Mouse (Mus musculus) effector memory CD4-positive, alpha-beta T cell, adult 7 months (primary cell): ENCODE data around the gene Qrfp. TPM values are rescaled to one million over a fixed set of nuclear protein-coding genes. Genes with fewer than 3 reads are reported as not detected.

Experiments
- polyA plus RNA-seq: library from polyadenylated mRNA; unstranded; fragments of 100-300 nt; shearing (Covaris generic); gene quantifications from one replicate; pipeline ENCODE4 v1.2.1, GENCODE M21; 2017

Qrfp gene
- polyA plus RNA-seq, result 4.0 TPM

DNA sequence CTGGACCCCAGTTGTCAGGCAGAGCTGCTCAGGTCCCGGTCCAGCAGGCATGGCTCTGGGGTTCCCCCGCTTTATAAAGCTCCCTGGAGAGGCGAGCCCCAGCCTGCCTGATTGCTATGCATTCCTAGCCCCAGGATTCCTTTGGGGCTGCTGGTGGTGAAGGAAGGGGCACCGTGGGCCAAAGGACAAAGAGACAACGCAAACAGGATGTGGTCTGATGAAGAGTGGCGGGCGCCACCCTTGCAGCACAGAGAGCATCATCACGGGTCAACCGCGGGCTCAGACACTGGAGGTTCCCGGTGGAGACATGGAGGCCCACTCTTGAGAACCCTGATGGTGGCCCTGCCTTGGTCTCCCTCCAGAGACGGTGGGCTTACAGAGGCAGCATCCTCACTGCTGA is at the start of gene Qrfp:
Qrfp (minus strand) TSS at position 137 of the 400 bp plus-strand sequence.

DNA sequence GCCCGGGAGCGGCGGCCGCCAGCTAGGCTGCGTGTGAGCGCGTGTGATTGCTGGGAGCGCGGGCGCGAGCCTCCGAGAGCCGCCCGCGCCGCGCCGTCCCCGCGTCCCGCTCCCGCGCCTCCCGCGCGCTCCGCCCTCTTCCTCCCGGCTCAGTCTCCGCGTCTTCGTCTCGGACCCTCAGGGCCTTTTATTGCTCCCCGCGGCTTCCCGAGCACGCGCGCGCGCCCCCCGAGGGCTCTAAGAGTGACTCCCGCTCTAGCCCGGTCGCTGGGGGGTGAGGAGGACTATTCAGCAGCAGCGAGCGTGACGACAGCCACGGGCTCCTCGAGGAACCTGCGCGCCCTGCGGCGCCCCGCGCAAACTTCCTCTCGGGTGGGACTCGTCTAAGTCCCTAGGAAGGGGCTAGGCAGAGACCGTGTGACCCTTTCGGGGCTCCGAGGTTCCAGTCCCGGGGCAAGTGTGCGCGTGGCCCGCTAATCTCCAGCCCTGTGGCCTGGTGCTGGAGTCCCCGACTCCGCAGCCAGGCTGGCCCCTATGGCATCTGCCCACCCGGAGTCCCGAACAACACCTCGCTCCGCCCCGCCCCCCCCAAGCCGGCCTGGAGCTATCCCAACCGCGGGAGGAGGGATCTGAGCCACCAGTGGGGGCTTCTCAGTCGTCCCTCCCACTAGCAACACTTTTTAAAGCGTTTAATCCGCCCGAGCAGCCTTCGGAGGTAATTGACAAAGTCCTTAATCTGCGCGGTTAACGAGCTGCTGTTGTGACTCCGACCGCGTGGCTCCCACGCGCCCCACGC is 35.7 kb upstream of the Qrfp start, which contains the start of gene Fibcd1:
Fibcd1 (minus strand) TSS at position 110 of the 796 bp plus-strand sequence.

Other genes with a start within 250 kb of the Qrfp start
- 32.5 TPM for gene Fubp3, start 237.9 kb downstream of the Qrfp start, polyA plus RNA-seq
- not detected for gene Prdm12, start 170.5 kb downstream of the Qrfp start, polyA plus RNA-seq
- 42.5 TPM for gene Exosc2, start 139.9 kb downstream of the Qrfp start, polyA plus RNA-seq
- gene Abl1, start 122.2 kb downstream of the Qrfp start, polyA plus RNA-seq, result 13.3 TPM
- 0.32 TPM for gene Fibcd1, start 35.4 kb upstream of the Qrfp start, polyA plus RNA-seq
- gene Lamc3, start 76.7 kb upstream of the Qrfp start, polyA plus RNA-seq, result not detected
- gene Aif1l, start 139.6 kb upstream of the Qrfp start, polyA plus RNA-seq, result not detected
- 90.7 TPM for gene Nup214, start 163.9 kb upstream of the Qrfp start, polyA plus RNA-seq